Mouse (Mus musculus) frontal cortex, postnatal 14 days (tissue): Measurements from ENCODE around the gene Nrxn3.

Source experiments
- DNase-seq, 2 experiments: peaks; one replicate each; pipeline ENCODE4 v3.0.0; 2022; ENCODE audit warnings: low spot score in 2 of 2

The Nrxn3 gene

GRCm38 (mm10) chr12:89174306-89175159, 451.9 kb downstream of the Nrxn3 start:
- no peak for DNase-seq

GRCm38 (mm10) chr12:89179970-89180666, 457.4 kb downstream of the Nrxn3 start:
- DNase-seq, result no peak

- no peak for DNase-seq
Measured at GRCm38 (mm10) chr12:89181157-89181561, 458.5 kb downstream of the Nrxn3 start.

- no peak for DNase-seq
Measured at GRCm38 (mm10) chr12:89198764-89199525, 476.3 kb downstream of the Nrxn3 start.

GRCm38 (mm10) chr12:89211608-89212007, 488.9 kb downstream of the Nrxn3 start:
- no peak for DNase-seq

- DNase-seq, result no peak
Measured at GRCm38 (mm10) chr12:89239826-89240225, 517.1 kb downstream of the Nrxn3 start.

GRCm38 (mm10) chr12:89241554-89241953, 518.9 kb downstream of the Nrxn3 start:
- no peak for DNase-seq

- DNase-seq, result no peak
Measured at GRCm38 (mm10) chr12:89242476-89242875, 519.8 kb downstream of the Nrxn3 start.

GRCm38 (mm10) chr12:89255275-89255892, 532.7 kb downstream of the Nrxn3 start:
- no peak for DNase-seq

GRCm38 (mm10) chr12:89258879-89259278, 536.2 kb downstream of the Nrxn3 start:
- no peak for DNase-seq

- DNase-seq, result no peak
Measured at GRCm38 (mm10) chr12:89260076-89260475, 537.4 kb downstream of the Nrxn3 start.

- DNase-seq, result no peak
Measured at GRCm38 (mm10) chr12:89262261-89262660, 539.6 kb downstream of the Nrxn3 start.

- no peak for DNase-seq
Measured at GRCm38 (mm10) chr12:89282362-89283343, 560.0 kb downstream of the Nrxn3 start.

GRCm38 (mm10) chr12:89284412-89284811, 561.7 kb downstream of the Nrxn3 start:
- no peak for DNase-seq

GRCm38 (mm10) chr12:89287037-89287436, 564.4 kb downstream of the Nrxn3 start:
- no peak for DNase-seq

- no peak for DNase-seq
Measured at GRCm38 (mm10) chr12:89289589-89290274, 567.1 kb downstream of the Nrxn3 start.

- no peak for DNase-seq
Measured at GRCm38 (mm10) chr12:89290736-89291574, 568.3 kb downstream of the Nrxn3 start.

- DNase-seq, result peak; percentile 53 to 76
Measured at GRCm38 (mm10) chr12:89302011-89302410, 579.3 kb downstream of the Nrxn3 start.

- DNase-seq, result no peak
Measured at GRCm38 (mm10) chr12:89310200-89310599, 587.5 kb downstream of the Nrxn3 start.
